Mouse (Mus musculus): Measurements from ENCODE around the gene Ace3.

Ace3 gene

DNA sequence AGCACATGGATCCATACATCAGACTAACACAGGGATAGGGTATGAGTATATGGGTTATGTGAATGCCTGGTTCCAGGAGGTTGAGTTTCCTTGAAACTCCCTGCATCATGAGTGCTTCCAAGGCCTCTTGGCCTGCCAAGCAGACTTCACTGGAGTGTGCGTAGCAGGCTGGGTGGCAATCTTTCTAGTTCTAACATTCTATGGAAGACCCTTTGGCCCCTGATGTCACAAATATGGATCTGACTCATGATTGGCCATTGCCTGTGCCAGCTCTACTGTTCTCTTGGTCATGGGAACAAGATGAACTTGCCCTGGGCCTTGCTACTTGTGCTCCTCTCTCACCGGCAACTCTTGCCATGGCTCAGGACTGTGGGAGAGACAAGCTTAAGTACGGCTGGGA is at the start of gene Ace3:
Gene Ace3 (plus strand): TSS at position 301 of the 400 bp plus-strand sequence.
- DNase-seq (ENCODE audit: low read depth, low spot score) = no peak

- DNase-seq (ENCODE audit: low read depth, low spot score) = no peak
Observed at GRCm38 (mm10) chr11:105944770-105945672, 49.5 kb upstream of the Ace3 start.

DNA sequence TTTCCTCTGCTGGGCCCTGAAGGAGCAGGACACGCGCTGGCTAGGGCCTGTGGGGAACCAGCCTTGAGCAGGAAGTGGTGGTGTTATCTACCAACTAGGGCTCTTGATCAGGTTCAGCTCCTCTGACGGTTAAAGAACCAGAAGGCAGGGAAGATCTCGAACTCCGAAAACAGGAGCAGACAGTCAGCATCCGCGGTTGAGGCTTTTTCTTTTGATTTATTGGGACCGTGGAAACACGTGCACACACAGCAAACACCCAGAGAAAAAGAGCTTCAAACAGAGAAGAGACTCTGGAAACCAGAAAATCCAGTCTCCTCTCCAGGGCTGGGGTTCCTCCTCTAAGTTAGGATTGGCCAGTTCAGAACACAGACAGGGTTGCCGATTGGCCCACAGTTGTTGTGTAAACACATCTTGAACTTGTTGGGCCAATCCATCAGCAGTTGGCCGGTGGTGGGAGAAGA is 47.8 kb upstream of the Ace3 start:
- DNase-seq (ENCODE audit: low read depth, low spot score) = no peak

DNA sequence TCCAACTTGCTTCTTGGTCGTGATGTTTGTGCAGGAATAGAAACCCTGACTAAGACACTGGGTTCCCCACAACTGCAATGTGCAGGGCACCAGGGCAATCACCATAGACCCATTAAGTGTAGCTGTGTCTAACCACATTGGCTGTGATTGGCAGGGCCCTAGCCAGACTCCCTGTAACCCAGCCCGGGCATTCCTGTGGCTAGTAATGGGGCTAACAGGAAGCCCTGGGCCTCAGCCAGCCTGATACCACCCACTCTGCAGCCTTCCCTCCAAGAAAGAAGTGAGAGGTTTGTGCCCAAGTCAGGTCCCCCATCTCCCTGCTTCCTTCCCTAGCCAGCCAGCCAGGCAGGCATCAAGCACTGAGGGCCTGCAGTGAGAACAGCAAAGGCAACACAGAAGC is 46.2 kb upstream of the Ace3 start:
- no peak for DNase-seq (ENCODE audit: low read depth, low spot score)

DNA sequence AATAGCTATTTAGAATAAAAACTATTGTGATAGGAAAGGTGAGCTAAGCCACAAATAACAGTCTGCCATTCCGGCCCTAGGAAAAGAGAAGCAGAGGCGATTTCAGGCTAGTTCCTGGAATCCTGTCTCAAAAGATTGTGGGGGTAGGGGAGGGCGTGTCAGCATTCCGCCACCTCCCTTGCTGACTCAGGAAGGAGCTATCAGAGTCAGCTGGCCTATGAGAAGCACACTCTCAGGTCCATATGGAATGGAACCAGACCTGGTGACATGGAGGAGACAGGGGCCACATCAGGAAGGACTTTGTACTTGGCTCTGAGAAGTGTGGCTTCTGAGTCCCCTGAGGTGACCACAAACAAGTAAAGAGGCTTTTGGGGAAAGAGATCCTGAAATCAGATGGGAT is 44.0 kb upstream of the Ace3 start:
- no peak for DNase-seq (ENCODE audit: low read depth, low spot score)

DNA sequence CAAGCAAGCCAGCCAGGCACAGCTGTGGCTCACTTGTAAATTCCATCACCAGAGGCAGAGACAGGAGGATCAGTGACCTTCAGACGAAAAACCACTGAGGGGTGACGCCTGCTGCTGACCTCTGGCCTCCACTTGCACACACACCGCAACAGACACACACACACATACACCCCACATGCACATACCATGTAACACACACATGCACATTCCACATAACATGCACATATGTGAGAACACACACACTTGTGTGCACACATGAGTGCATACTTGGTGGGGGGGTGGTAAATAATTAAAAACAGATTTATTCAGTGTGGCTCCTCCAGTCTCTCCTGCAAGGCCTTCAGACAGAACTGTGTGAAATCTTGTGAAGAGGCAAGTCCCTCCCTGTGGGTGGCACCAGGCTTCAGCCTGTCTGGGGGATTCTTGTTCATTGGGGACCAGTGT is 42.9 kb upstream of the Ace3 start:
- no peak for DNase-seq (ENCODE audit: low read depth, low spot score)

DNA sequence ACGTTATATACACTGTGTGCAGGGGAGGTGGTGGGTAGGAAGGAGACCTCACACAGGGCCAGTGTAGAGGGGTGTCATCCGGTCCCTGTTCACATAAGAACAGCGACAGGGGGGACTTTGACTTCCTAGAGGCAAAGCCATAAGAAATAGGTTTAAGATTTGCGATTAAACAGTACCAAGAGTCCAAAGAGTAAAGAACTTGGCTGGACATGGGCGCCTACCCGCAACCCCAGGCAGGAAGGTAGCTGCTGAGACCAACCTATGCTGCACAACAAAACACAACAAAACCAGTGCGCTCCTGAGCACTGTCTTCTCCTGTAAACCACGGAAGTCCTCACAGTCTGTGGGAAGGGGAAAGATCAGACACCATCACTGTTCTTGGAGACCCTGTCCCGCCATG is 42.4 kb upstream of the Ace3 start:
- DNase-seq (ENCODE audit: low read depth, low spot score) = no peak

- DNase-seq (ENCODE audit: low read depth, low spot score) = no peak
Observed at GRCm38 (mm10) chr11:105952911-105953386, 41.5 kb upstream of the Ace3 start, which contains the start of gene Cyb561. Gene Cyb561 (minus strand): TSS chr11:105953336.

GRCm38 (mm10) chr11:105953402-105953801 is 41.1 kb upstream of the Ace3 start:
- no peak for DNase-seq (ENCODE audit: low read depth, low spot score)

DNA sequence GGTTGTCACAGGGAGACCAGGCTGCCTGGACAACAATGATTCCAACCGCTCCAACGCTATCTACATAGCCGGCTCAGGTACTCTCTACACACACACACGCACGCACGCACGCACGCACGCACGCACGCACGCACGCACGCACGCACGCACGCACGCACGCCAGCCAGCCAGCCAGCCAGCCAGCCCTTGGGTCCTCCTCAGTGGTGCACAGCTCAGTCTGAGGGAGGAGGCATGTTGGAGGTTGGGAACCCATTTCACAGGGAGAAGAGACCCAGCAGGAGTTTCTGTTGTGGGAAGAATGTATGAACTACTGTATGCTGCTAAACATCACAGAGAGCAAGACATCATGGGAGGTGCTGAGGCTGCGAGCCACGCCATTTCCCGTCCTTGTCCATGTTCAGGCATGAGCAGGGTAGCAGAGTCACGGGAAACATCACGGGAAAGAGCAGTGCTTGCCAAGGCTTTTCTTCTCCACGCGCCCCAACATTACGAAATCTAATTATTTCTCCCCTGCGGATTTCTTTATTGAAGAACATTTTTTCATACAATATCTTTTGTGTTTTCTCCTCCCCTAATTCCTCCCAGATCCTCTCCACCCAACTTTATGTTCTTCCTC is 38.6 kb upstream of the Ace3 start:
- DNase-seq (ENCODE audit: low read depth, low spot score) = no peak

GRCm38 (mm10) chr11:105957501-105957900 is 37.0 kb upstream of the Ace3 start:
- DNase-seq (ENCODE audit: low read depth, low spot score) = no peak

GRCm38 (mm10) chr11:105958566-105958965 is 35.9 kb upstream of the Ace3 start:
- DNase-seq (ENCODE audit: low read depth, low spot score) = no peak

- no peak for DNase-seq (ENCODE audit: low read depth, low spot score)
Observed at GRCm38 (mm10) chr11:105959355-105959754, 35.1 kb upstream of the Ace3 start.

DNA sequence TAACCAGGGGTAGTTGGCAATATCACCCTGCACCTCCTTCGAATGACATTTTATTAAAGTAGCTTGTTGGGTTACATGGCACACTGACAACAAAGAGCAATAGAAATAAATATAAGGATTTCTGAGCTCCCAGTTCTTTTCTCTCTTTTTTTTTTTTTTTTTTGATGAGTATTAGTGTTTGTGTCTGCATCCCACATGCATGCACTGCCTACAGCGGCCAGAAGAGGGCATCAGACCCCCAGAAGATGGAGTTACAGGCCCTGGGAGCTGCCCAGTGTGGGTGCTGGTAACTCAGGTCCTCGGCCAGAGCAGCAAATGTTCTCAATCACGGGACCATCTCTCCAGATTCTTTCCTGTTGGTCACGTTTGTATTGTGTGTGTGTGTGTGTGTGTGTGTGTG is 29.8 kb upstream of the Ace3 start:
- no peak for DNase-seq (ENCODE audit: low read depth, low spot score)

DNA sequence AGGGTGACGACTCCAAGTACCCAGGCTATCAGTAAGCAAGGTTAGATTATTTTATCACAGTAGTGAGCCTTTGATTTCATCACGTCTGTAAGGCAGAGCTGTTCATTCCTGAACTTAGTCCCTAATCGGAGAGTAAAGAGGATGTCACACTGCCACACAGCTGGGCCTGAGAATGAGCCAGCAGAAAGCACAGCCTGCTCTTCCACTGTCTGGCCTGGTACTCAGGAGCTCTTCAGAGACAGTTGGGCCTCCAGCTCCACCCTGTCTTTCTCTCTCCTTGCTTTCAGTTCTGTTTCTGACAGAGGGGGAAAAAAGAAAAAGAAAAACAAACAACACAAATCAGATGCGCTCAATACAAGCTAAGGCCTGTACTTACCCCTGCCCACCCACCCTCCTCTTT is 28.2 kb upstream of the Ace3 start:
- DNase-seq (ENCODE audit: low read depth, low spot score) = no peak

DNA sequence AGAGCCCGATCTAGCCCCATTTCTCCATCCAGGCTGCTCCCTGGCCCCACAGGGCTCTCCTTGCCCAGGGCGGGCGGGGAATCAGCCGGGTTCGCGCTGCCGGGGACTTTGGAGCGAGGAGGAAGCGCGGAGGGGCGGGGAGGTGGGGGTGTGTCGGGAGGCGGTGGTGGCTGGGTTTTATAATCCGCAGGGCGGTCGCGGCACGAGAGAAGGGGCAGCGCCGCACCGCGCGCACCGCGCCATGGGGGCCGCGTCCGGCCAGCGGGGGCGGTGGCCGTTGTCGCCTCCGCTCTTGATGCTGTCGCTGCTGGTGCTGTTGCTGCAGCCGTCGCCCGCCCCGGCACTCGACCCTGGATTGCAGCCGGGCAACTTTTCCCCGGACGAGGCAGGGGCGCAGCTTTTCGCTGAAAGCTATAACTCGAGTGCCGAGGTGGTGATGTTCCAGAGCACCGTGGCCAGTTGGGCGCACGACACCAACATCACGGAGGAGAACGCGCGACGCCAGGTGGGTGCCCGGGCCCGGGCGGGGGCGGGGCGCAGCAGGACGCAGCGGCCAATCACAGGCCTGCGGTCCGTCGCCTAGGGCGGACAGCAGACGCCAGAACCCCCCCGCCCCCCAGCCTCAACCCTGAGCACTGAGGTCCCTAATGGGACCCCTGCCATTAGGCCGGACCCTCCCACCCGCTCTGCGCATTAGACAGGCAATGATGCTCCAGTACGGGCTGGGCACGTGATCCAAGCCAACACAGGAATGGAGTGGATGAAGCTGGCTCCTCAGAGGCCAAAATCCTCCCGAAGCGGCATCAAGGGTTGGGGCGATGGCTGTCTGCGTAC is 26.5 kb upstream of the Ace3 start, which contains the start of gene Ace:
Gene Ace (plus strand): TSS at position 205 of the 834 bp plus-strand sequence.
- no peak for DNase-seq (ENCODE audit: low read depth, low spot score)

DNA sequence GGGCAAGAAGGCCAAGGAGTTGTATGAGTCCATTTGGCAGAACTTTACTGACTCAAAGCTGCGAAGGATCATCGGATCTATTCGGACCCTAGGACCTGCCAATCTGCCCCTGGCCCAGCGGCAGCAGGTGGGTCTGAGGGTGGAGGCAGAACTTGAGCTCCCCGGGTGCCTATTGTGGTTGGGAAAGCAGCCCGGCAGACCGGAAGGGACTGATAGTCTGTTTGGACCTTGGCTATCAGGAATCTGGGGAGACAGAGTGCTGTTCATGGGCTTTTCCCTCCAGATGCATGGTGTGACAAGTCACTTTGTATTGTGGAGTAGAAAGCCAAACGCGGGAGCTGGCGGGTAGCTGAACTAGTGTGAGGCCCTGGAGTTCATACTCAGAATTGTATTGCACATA is 25.5 kb upstream of the Ace3 start:
- DNase-seq (ENCODE audit: low read depth, low spot score) = no peak

DNA sequence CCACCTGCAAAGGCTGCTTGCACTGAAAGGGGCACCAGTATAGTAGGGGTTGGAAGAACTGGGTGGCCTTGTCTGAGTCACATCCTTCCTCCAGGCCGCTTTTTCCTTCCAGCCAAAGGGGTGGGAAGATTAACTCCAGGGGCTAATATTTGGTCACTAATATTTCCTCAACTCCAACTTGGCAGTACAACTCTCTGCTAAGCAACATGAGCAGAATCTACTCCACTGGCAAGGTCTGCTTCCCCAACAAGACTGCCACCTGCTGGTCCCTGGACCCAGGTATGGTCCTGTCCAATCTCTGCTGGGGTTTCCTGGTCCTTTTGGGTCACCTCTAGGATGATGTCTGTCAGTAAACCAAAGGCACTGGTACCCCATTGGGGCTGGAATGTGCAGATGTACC is 25.0 kb upstream of the Ace3 start:
- DNase-seq (ENCODE audit: low read depth, low spot score) = no peak

- DNase-seq (ENCODE audit: low read depth, low spot score) = no peak
Observed at GRCm38 (mm10) chr11:105974593-105974992, 19.9 kb upstream of the Ace3 start.

GRCm38 (mm10) chr11:105975050-105975449 is 19.4 kb upstream of the Ace3 start:
- no peak for DNase-seq (ENCODE audit: low read depth, low spot score)

- no peak for DNase-seq (ENCODE audit: low read depth, low spot score)
Observed at GRCm38 (mm10) chr11:105975636-105976035, 18.8 kb upstream of the Ace3 start.

DNA sequence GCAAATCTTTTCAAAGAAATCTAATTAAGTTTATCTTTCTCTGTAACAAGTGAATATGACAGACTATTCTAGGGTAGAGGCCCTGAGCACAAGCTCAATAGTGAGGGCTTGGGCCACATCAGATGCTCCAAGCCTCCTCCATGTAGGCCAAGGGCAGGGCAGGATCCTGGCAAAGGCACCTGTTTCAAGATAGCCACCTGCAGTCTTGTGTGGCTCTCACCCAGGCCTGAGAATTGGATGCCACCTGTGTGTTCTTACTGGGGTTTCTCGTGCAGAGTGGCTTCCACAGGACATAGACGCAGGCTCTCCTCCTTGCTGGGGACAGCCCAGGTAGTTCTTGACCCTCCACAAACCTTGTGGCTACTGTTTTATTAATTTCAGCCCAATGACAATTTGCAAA is 16.2 kb upstream of the Ace3 start:
- DNase-seq (ENCODE audit: low read depth, low spot score) = no peak

Data from telencephalon, adult 2 months (tissue).